Mouse (Mus musculus) ES-Bruce4 (cell line): ENCODE data around the gene Impad1. TPM values are rescaled to one million over a fixed set of nuclear protein-coding genes. Genes with fewer than 3 reads are reported as not detected.

ENCODE experiments used
- H3K27ac ChIP-seq: 2 replicates; pipeline ENCODE4 v1.5.1; 2012; ENCODE audit warnings: low read length, inconsistent platforms; ENCODE audit not compliant: insufficient read depth
- H3K27me3 ChIP-seq: 2 replicates; pipeline ENCODE4 v1.6.1; 2012; ENCODE audit warnings: mild to moderate bottlenecking, low read length, inconsistent platforms; ENCODE audit not compliant: control insufficient read depth, poor library complexity, insufficient read depth, severe bottlenecking
- H3K36me3 ChIP-seq: 2 replicates; pipeline ENCODE4 v1.6.1; 2012; ENCODE audit warnings: inconsistent platforms, mild to moderate bottlenecking, low read length, moderate library complexity; ENCODE audit not compliant: control insufficient read depth, poor library complexity, insufficient read depth, severe bottlenecking
- H3K4me1 ChIP-seq: one replicate; pipeline ENCODE4 v1.8.1; 2011; ENCODE audit warnings: low read length; ENCODE audit not compliant: control insufficient read depth, insufficient read depth
- H3K4me3 ChIP-seq: 2 replicates; pipeline ENCODE4 v1.5.1; 2011; ENCODE audit warnings: low read depth, mild to moderate bottlenecking, low read length
- H3K9ac ChIP-seq: 2 replicates; pipeline ENCODE4 v1.6.1; 2012; ENCODE audit warnings: low read depth, mild to moderate bottlenecking, inconsistent platforms; ENCODE audit not compliant: poor library complexity, severe bottlenecking
- H3K9me3 ChIP-seq: replicated peaks from 2 replicates; pipeline ENCODE4 v1.6.1; 2012; ENCODE audit warnings: mild to moderate bottlenecking, low read length, inconsistent platforms; ENCODE audit not compliant: control insufficient read depth, poor library complexity, insufficient read depth, severe bottlenecking
- CTCF ChIP-seq: IDR thresholded peaks from one replicate; pipeline ENCODE4 v1.8.1; 2011; ENCODE audit warnings: low read depth, low read length
- EP300 ChIP-seq: IDR thresholded peaks from 2 replicates; pipeline ENCODE4 v1.6.1; 2011; ENCODE audit warnings: low read depth, low read length; ENCODE audit not compliant: insufficient read depth
- POLR2A ChIP-seq: IDR thresholded peaks from one replicate; pipeline ENCODE4 v1.8.1; 2011; ENCODE audit warnings: low read length; ENCODE audit not compliant: insufficient read depth
- polyA plus RNA-seq: library from polyadenylated mRNA; stranded (reverse); fragments of >200 nt; gene quantifications from 2 replicates; pipeline ENCODE4 v1.2.4, GENCODE M21; 2011; ENCODE audit warnings: low read depth; ENCODE audit not compliant: missing spikeins, insufficient read depth, insufficient read length

Gene Impad1
- polyA plus RNA-seq, 1 experiment: 75.1 TPM

- H3K4me3 ChIP-seq: no peak overlapping the region
- TF ChIP-seq POLR2A: no peak
- no peak for TF ChIP-seq CTCF
- TF ChIP-seq EP300: no peak
- no peak overlapping the region for H3K9ac ChIP-seq
Measured at GRCm38 (mm10) chr4:4791180-4791579, 2.0 kb downstream of the Impad1 start.

GRCm38 (mm10) chr4:4785169-4785568 lies 8.0 kb downstream of the Impad1 start:
- H3K36me3 ChIP-seq: no peaks in the 10 kb centered on the region; the same call in none of the 2 replicates
- H3K9me3 ChIP-seq: peaks cover 6% of the 10 kb centered on the region; the same call in 1 of the 2 replicates

More at GRCm38 (mm10) chr4:4791180-4791579, 2.0 kb downstream of the Impad1 start:
- no peak overlapping the region for H3K27ac ChIP-seq
- peaks cover 1% of the 10 kb centered on the region for H3K4me1 ChIP-seq
- H3K27me3 ChIP-seq: no peaks in the 10 kb centered on the region
- no peaks in the 10 kb centered on the region; the same call in 1 of the 2 replicates for H3K36me3 ChIP-seq
- H3K9me3 ChIP-seq: 0 out of 2 replicates have a peak, but pooled peaks cover 4% of the 10 kb centered on the region

GRCm38 (mm10) chr4:4784305-4784704 lies 8.8 kb downstream of the Impad1 start:
- no peaks in the 10 kb centered on the region for H3K4me1 ChIP-seq
- TF ChIP-seq EP300: no peak
- no peak for TF ChIP-seq CTCF
- TF ChIP-seq POLR2A: no peak
- no peaks in the 10 kb centered on the region for H3K27me3 ChIP-seq
- no peak overlapping the region for H3K4me3 ChIP-seq
- no peak overlapping the region for H3K27ac ChIP-seq
- peaks cover 3% of the 10 kb centered on the region; the same call in 1 of the 2 replicates for H3K9me3 ChIP-seq
- no peaks in the 10 kb centered on the region; the same call in none of the 2 replicates for H3K36me3 ChIP-seq
- H3K9ac ChIP-seq: no peak overlapping the region

More at GRCm38 (mm10) chr4:4785169-4785568, 8.0 kb downstream of the Impad1 start:
- H3K4me3 ChIP-seq: no peak overlapping the region
- no peaks in the 10 kb centered on the region for H3K4me1 ChIP-seq
- H3K9ac ChIP-seq: no peak overlapping the region
- H3K27ac ChIP-seq: no peak overlapping the region
- no peaks in the 10 kb centered on the region for H3K27me3 ChIP-seq
- TF ChIP-seq POLR2A: no peak
- no peak for TF ChIP-seq EP300
- no peak for TF ChIP-seq CTCF

GRCm38 (mm10) chr4:4783686-4783957 lies 9.5 kb downstream of the Impad1 start:
- H3K9me3 ChIP-seq: peaks cover 3% of the 10 kb centered on the region; the same call in 1 of the 2 replicates
- H3K27ac ChIP-seq: no peak overlapping the region
- TF ChIP-seq CTCF: no peak
- no peak for TF ChIP-seq POLR2A
- TF ChIP-seq EP300: no peak
- H3K27me3 ChIP-seq: no peaks in the 10 kb centered on the region
- H3K36me3 ChIP-seq: no peaks in the 10 kb centered on the region; the same call in none of the 2 replicates
- H3K9ac ChIP-seq: no peak overlapping the region
- H3K4me1 ChIP-seq: no peaks in the 10 kb centered on the region
- no peak overlapping the region for H3K4me3 ChIP-seq

- TF ChIP-seq CTCF (no peak), POLR2A (no peak), EP300 (no peak)
- no peaks in the 10 kb centered on the region for H3K4me1 ChIP-seq
- H3K27me3 ChIP-seq: no peaks in the 10 kb centered on the region
- no peak overlapping the region for H3K9ac ChIP-seq
- no peak overlapping the region for H3K27ac ChIP-seq
- H3K4me3 ChIP-seq: no peak overlapping the region
- peaks cover 3% of the 10 kb centered on the region; the same call in 1 of the 2 replicates for H3K9me3 ChIP-seq
- no peaks in the 10 kb centered on the region; the same call in none of the 2 replicates for H3K36me3 ChIP-seq
Measured at GRCm38 (mm10) chr4:4782882-4783685, 10.1 kb downstream of the Impad1 start.

- Histone ChIP-seq H3K9ac (no peak overlapping the region), H3K27me3 (no peaks in the 10 kb centered on the region), H3K27ac (no peak overlapping the region), H3K4me3 (no peak overlapping the region), H3K9me3 (0 out of 2 replicates have a peak, but pooled peaks cover 3% of the 10 kb centered on the region), H3K36me3 (peaks cover 9% of the 10 kb centered on the region), H3K4me1 (no peaks in the 10 kb centered on the region)
- TF ChIP-seq CTCF (no peak), EP300 (no peak)
Measured at GRCm38 (mm10) chr4:4779265-4779770, 13.8 kb downstream of the Impad1 start.
